Mouse (Mus musculus) cerebellum, adult 2 months (tissue): Measurements from ENCODE around the gene Stx11.

Experiments used
- CTCF ChIP-seq: fragments of 200-500 bp; IDR thresholded peaks from 2 replicates; pipeline ENCODE4 v1.5.1; 2011; ENCODE audit warnings: low read depth, mild to moderate bottlenecking, control low read depth, low read length, moderate library complexity, borderline replicate concordance; ENCODE audit not compliant: insufficient read depth
- POLR2A ChIP-seq: fragments of 200-500 bp; IDR thresholded peaks from 2 replicates; pipeline ENCODE4 v1.6.1; 2011; ENCODE audit warnings: low read length, control low read depth, borderline replicate concordance; ENCODE audit not compliant: insufficient read depth

DNA sequence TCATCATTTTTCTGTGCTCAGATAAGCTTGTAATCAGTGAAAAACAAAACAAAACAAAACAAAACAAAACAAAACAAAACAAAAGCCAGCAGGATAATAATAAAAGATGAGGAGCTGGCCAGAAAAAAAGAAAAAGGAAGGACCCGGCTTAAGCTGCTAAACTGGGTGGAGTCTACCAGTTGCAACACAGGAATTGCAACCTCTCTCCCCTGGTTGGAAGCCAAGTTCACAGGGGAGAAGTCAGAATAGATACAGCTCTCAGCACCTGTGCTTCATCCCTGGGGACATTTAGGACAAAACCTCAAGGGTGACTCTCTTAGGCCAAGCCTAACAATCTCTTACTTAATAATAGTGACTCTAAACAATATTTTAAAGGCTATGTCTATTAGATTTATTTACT is 8.3 kb downstream of the Stx11 start:
- TF ChIP-seq CTCF (no peak), POLR2A (no peak)
